Mouse (Mus musculus): ENCODE data around the gene Capns2. TPM values are rescaled to one million over a fixed set of nuclear protein-coding genes. Genes with fewer than 3 reads are reported as not detected.

The Capns2 gene
- polyA plus RNA-seq, 1 experiment from 2014 or later, result not detected

DNA sequence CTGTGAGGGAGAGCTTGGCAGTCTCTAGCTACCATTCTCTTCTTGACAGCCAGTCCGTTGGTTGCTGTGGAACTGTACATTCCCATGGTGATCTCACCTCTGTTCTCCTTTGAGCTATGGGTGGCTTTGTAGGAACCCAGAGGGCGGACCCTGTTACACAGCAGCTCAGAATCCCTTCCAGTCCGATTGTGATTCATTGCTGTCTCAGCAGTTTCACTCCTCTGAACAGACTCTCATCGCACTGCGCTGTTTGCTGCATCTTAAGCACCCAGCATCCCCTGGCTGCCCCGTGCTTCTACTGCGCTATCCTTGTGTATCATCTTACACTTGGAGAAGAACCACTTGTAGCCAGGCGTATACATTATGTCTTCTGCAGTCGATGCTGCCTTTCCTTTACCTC lies 1.6 kb upstream of the Capns2 start:
- ATAC-seq, result no peak
- 85% methylated on average over 9 of the region's 9 CpGs for WGBS (ENCODE audit: insufficient replicate concordance)

GRCm38 (mm10) chr8:92902981-92903380 lies 1.8 kb downstream of the Capns2 start:
- no peak overlapping the region for H3K4me2 ChIP-seq (ENCODE audit: low read depth, low read length)

More for the DNA sequence above, 1.6 kb upstream of the Capns2 start:
- H3K27me3 ChIP-seq (ENCODE audit: insufficient read depth, low read length), result no peaks in the 10 kb centered on the region
- H3K36me3 ChIP-seq (replicated peaks; ENCODE audit: insufficient read depth, low read length), result no peaks in the 10 kb centered on the region
- H3K9me3 ChIP-seq (ENCODE audit: low read length), result no peaks in the 10 kb centered on the region
- H3K27ac ChIP-seq (ENCODE audit: low read depth), result no peak overlapping the region
- no peak for TF ChIP-seq CTCF (IDR thresholded peaks at IDR 0.05; ENCODE audit: low read depth)
- no peak for TF ChIP-seq EP300 (IDR thresholded peaks at IDR 0.05; ENCODE audit: low read depth)
- no peaks in the 10 kb centered on the region for H3K4me1 ChIP-seq (ENCODE audit: insufficient read depth)
- no peak overlapping the region for H3K4me3 ChIP-seq (ENCODE audit: low read depth, low read length)
- no peak for DNase-seq
- H3K4me2 ChIP-seq (ENCODE audit: low read depth, low read length), result no peak overlapping the region
- H3K9ac ChIP-seq (replicated peaks), result no peak overlapping the region

GRCm38 (mm10) chr8:92903488-92904135 lies 2.4 kb downstream of the Capns2 start:
- no peaks in the 10 kb centered on the region for H3K4me1 ChIP-seq (ENCODE audit: insufficient read depth)
- TF ChIP-seq EP300 (IDR thresholded peaks at IDR 0.05; ENCODE audit: low read depth) (no peak), CTCF (IDR thresholded peaks at IDR 0.05; ENCODE audit: low read depth) (no peak)
- DNase-seq (no peak), ATAC-seq (no peak)
- no peak overlapping the region for H3K9ac ChIP-seq (replicated peaks)
- no peaks in the 10 kb centered on the region for H3K9me3 ChIP-seq (ENCODE audit: low read length)
- H3K4me2 ChIP-seq (ENCODE audit: low read depth, low read length), result no peak overlapping the region
- 81% methylated on average over 11 of the region's 11 CpGs for WGBS (ENCODE audit: insufficient replicate concordance)
- H3K27ac ChIP-seq (ENCODE audit: low read depth), result no peak overlapping the region
- no peak overlapping the region for H3K4me3 ChIP-seq (ENCODE audit: low read depth, low read length)
- no peaks in the 10 kb centered on the region for H3K27me3 ChIP-seq (ENCODE audit: insufficient read depth, low read length)
- H3K36me3 ChIP-seq (replicated peaks; ENCODE audit: insufficient read depth, low read length), result no peaks in the 10 kb centered on the region

More at GRCm38 (mm10) chr8:92902981-92903380, 1.8 kb downstream of the Capns2 start:
- Histone ChIP-seq H3K27ac (ENCODE audit: low read depth) (no peak overlapping the region), H3K4me1 (ENCODE audit: insufficient read depth) (no peaks in the 10 kb centered on the region), H3K36me3 (replicated peaks; ENCODE audit: insufficient read depth, low read length) (no peaks in the 10 kb centered on the region), H3K9me3 (ENCODE audit: low read length) (no peaks in the 10 kb centered on the region), H3K27me3 (ENCODE audit: insufficient read depth, low read length) (no peaks in the 10 kb centered on the region), H3K9ac (replicated peaks) (no peak overlapping the region), H3K4me3 (ENCODE audit: low read depth, low read length) (no peak overlapping the region)
- DNase-seq, result no peak
- TF ChIP-seq EP300 (IDR thresholded peaks at IDR 0.05; ENCODE audit: low read depth), result no peak
- WGBS (ENCODE audit: insufficient replicate concordance), result 84% methylated on average over 2 of the region's 2 CpGs
- ATAC-seq, result no peak

GRCm38 (mm10) chr8:92906553-92906952 lies 5.3 kb downstream of the Capns2 start:
- Histone ChIP-seq H3K27ac (ENCODE audit: low read depth) (no peak overlapping the region), H3K4me2 (ENCODE audit: low read depth, low read length) (no peak overlapping the region), H3K36me3 (replicated peaks; ENCODE audit: insufficient read depth, low read length) (no peaks in the 10 kb centered on the region), H3K27me3 (ENCODE audit: insufficient read depth, low read length) (no peaks in the 10 kb centered on the region), H3K9me3 (ENCODE audit: low read length) (no peaks in the 10 kb centered on the region), H3K4me3 (ENCODE audit: low read depth, low read length) (no peak overlapping the region), H3K9ac (replicated peaks) (no peak overlapping the region), H3K4me1 (ENCODE audit: insufficient read depth) (no peaks in the 10 kb centered on the region)
- 85% methylated on average over 9 of the region's 9 CpGs for WGBS (ENCODE audit: insufficient replicate concordance)
- DNase-seq, result no peak
- no peak for ATAC-seq
- no peak for TF ChIP-seq CTCF (IDR thresholded peaks at IDR 0.05; ENCODE audit: low read depth)
- TF ChIP-seq EP300 (IDR thresholded peaks at IDR 0.05; ENCODE audit: low read depth), result no peak

GRCm38 (mm10) chr8:92908448-92908847 lies 7.2 kb downstream of the Capns2 start:
- ATAC-seq (no peak), DNase-seq (no peak)
- WGBS (ENCODE audit: insufficient replicate concordance), result 71% methylated on average over 2 of the region's 2 CpGs
- no peak overlapping the region for H3K27ac ChIP-seq (ENCODE audit: low read depth)
- H3K36me3 ChIP-seq (replicated peaks; ENCODE audit: insufficient read depth, low read length), result peaks cover 2% of the 10 kb centered on the region; the same call in 1 of the 2 replicates
- TF ChIP-seq EP300 (IDR thresholded peaks at IDR 0.05; ENCODE audit: low read depth), result no peak
- no peak for TF ChIP-seq CTCF (IDR thresholded peaks at IDR 0.05; ENCODE audit: low read depth)
- no peaks in the 10 kb centered on the region for H3K4me1 ChIP-seq (ENCODE audit: insufficient read depth)
- no peak overlapping the region for H3K9ac ChIP-seq (replicated peaks)
- no peaks in the 10 kb centered on the region for H3K9me3 ChIP-seq (ENCODE audit: low read length)
- H3K27me3 ChIP-seq (ENCODE audit: insufficient read depth, low read length), result no peaks in the 10 kb centered on the region
- H3K4me2 ChIP-seq (ENCODE audit: low read depth, low read length), result no peak overlapping the region
- no peak overlapping the region for H3K4me3 ChIP-seq (ENCODE audit: low read depth, low read length)

DNA sequence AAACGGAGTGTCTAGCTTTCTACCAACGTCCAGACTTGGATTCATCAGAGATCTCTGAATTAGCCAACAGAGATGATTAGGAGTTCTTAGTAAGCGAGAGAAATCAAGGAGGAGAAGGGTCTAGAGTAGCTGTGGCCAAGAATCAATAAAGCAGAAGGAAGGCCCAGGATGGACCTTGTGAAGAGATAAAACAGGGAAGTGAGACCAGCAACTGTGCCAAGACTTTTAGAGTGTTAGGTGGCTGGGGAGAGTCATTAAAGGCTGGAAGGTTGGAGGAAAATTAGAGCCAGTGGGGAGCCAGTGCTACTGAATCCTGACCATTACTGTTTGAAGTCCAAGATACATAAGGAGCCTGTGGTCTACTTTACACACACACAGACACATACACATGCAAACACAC lies 10.3 kb downstream of the Capns2 start:
- Histone ChIP-seq H3K4me3 (ENCODE audit: low read depth, low read length) (no peak overlapping the region), H3K27me3 (ENCODE audit: insufficient read depth, low read length) (no peaks in the 10 kb centered on the region)
- 75% methylated on average over 3 of the region's 3 CpGs for WGBS (ENCODE audit: insufficient replicate concordance)

More for the DNA sequence above, 10.3 kb downstream of the Capns2 start:
- Histone ChIP-seq H3K27ac (ENCODE audit: low read depth) (no peak overlapping the region), H3K4me1 (ENCODE audit: insufficient read depth) (no peaks in the 10 kb centered on the region), H3K9me3 (ENCODE audit: low read length) (no peaks in the 10 kb centered on the region), H3K4me2 (ENCODE audit: low read depth, low read length) (no peak overlapping the region), H3K9ac (replicated peaks) (no peak overlapping the region), H3K36me3 (replicated peaks; ENCODE audit: insufficient read depth, low read length) (peaks cover 2% of the 10 kb centered on the region; the same call in 1 of the 2 replicates)
- DNase-seq, result no peak
- no peak for TF ChIP-seq EP300 (IDR thresholded peaks at IDR 0.05; ENCODE audit: low read depth)
- TF ChIP-seq CTCF (IDR thresholded peaks at IDR 0.05; ENCODE audit: low read depth), result no peak
- no peak for ATAC-seq
